Comparison of ENCODE assay signal across 28 mouse cellular contexts in genomic region chr4:45947729-45948128, GRCm38 (mm10). TPM values are rescaled to one million over a fixed set of nuclear protein-coding genes. Genes with fewer than 3 reads are reported as not detected.
DNase-seq lines count a peak whose midpoint lies in the region; ATAC-seq and TF ChIP-seq lines count a peak whose summit lies in the region.
"Had no signal": no experiment of that assay in that cellular context is flagged by ENCODE, and none has a peak within 500 bp of the region (broad histone marks: within the 10 kb centered on the region; RNA-seq: fewer than 3 reads in every experiment).

No protein-coding gene starts in this region.

- TF ChIP-seq CTCF in intestine, postnatal 0 days (IDR thresholded peaks at IDR 0.05; ENCODE audit: low read depth) = no peak
- no peak for TF ChIP-seq CTCF in stomach, postnatal 0 days (IDR thresholded peaks at IDR 0.05; ENCODE audit: low read depth)

- no peak overlapping the region for H3K4me3 ChIP-seq in lung, embryonic 16.5 days (ENCODE audit: low read length)
- no peak overlapping the region for H3K4me3 ChIP-seq in intestine, postnatal 0 days (ENCODE audit: low read depth, low read length)
- H3K4me3 ChIP-seq in stomach, postnatal 0 days (ENCODE audit: low read depth, low read length) = no peak overlapping the region
- H3K4me3 ChIP-seq: forebrain, embryonic 10.5 days; forebrain, embryonic 13.5 days; gastrocnemius, adult 2 months; heart, adult 2 months; heart, embryonic 10.5 days; heart, embryonic 13.5 days had no signal

- 59% methylated on average over 8 of the region's 8 CpGs for WGBS in lung, embryonic 16.5 days
- 53% methylated on average over 8 of the region's 8 CpGs for WGBS in intestine, postnatal 0 days
- WGBS in stomach, postnatal 0 days = 65% methylated on average over 8 of the region's 8 CpGs

- H3K9me3 ChIP-seq in lung, embryonic 16.5 days (ENCODE audit: control insufficient read depth, low read length) = no peaks in the 10 kb centered on the region
- H3K9me3 ChIP-seq in intestine, postnatal 0 days (ENCODE audit: control insufficient read depth) = no peaks in the 10 kb centered on the region
- H3K9me3 ChIP-seq in stomach, postnatal 0 days (ENCODE audit: control insufficient read depth, low read length) = no peaks in the 10 kb centered on the region
- H3K9me3 ChIP-seq: forebrain, embryonic 10.5 days; forebrain, embryonic 13.5 days; G1E; heart, embryonic 10.5 days; heart, embryonic 13.5 days had no signal

- no peak overlapping the region for H3K9ac ChIP-seq in lung, embryonic 16.5 days (ENCODE audit: low read length)
- H3K9ac ChIP-seq in intestine, postnatal 0 days (ENCODE audit: low read depth, low read length) = no peak overlapping the region
- H3K9ac ChIP-seq in stomach, postnatal 0 days (ENCODE audit: low read length) = no peak overlapping the region
- H3K9ac ChIP-seq: forebrain, embryonic 13.5 days; heart, embryonic 13.5 days; hindbrain, embryonic 14.5 days had no signal

- no peak overlapping the region for H3K27ac ChIP-seq in lung, embryonic 16.5 days (ENCODE audit: low read length)
- H3K27ac ChIP-seq in intestine, postnatal 0 days (ENCODE audit: low read depth, low read length) = no peak overlapping the region
- H3K27ac ChIP-seq in stomach, postnatal 0 days (replicated peaks) = no peak overlapping the region
- H3K27ac ChIP-seq: forebrain, embryonic 10.5 days; forebrain, embryonic 13.5 days; gastrocnemius, adult 2 months; heart, adult 2 months; heart, embryonic 13.5 days; hindbrain, embryonic 14.5 days; hindbrain, postnatal 0 days had no signal

- no peak for TF ChIP-seq EP300 in stomach, postnatal 0 days (optimal IDR thresholded peaks at IDR 0.05)

- no peaks in the 10 kb centered on the region for H3K27me3 ChIP-seq in lung, embryonic 16.5 days (ENCODE audit: control insufficient read depth, insufficient read depth, low read depth, low read length)
- no peaks in the 10 kb centered on the region for H3K27me3 ChIP-seq in intestine, postnatal 0 days (replicated peaks; ENCODE audit: control insufficient read depth, insufficient read depth, low read length)
- H3K27me3 ChIP-seq in stomach, postnatal 0 days (ENCODE audit: control insufficient read depth, insufficient read depth, low read length) = no peaks in the 10 kb centered on the region
- H3K27me3 ChIP-seq: CH12.LX; forebrain, embryonic 13.5 days; heart, embryonic 13.5 days; Patski had no signal

- H3K36me3 ChIP-seq in lung, embryonic 16.5 days (ENCODE audit: control insufficient read depth, insufficient read depth, low read length) = no peaks in the 10 kb centered on the region
- no peaks in the 10 kb centered on the region for H3K36me3 ChIP-seq in intestine, postnatal 0 days (ENCODE audit: control insufficient read depth, insufficient read depth)
- H3K36me3 ChIP-seq in stomach, postnatal 0 days (ENCODE audit: control insufficient read depth, insufficient read depth, low read length) = no peaks in the 10 kb centered on the region
- H3K36me3 ChIP-seq: forebrain, embryonic 10.5 days; G1E; heart, embryonic 10.5 days; heart, embryonic 13.5 days had no signal

- DNase-seq in lung, adult 18-20 months = no peak
- DNase-seq in forelimb bud, embryonic 11.5 days (ENCODE audit: low read depth, low spot score) = peak; percentile 17
- DNase-seq in stomach, postnatal 0 days (ENCODE audit: low spot score) = peak; percentile 48
- no peak for DNase-seq in thymus, adult 18-20 months
- DNase-seq: adrenal gland, adult 8-10 months; adrenal gland, postnatal 25 days; B cell, adult 2 months; cerebellum, adult 18-20 months; cerebellum, adult 9-10 months; gastrocnemius, adult 2 months; gastrocnemius, postnatal 25 days; heart, adult 2 months; heart, postnatal 14 days; heart, postnatal 4 days had no signal

- peak; percentile 65 for ATAC-seq in lung, embryonic 16.5 days (ENCODE audit: low read depth)
- peak; percentile 48; the same call in 1 of the 2 replicates for ATAC-seq in intestine, postnatal 0 days
- ATAC-seq in stomach, postnatal 0 days (ENCODE audit: low FRiP score, low TSS enrichment) = peak; percentile 70
- ATAC-seq in granulocyte monocyte progenitor cell, adult 5-6 weeks (replicated peaks; ENCODE audit: poor library complexity, severe bottlenecking) = no peak
- ATAC-seq: forebrain, embryonic 13.5 days; forebrain, embryonic 16.5 days; hindbrain, postnatal 0 days; Patski had no signal

- no peak overlapping the region for H3K4me2 ChIP-seq in lung, embryonic 16.5 days (ENCODE audit: low read depth, low read length)
- H3K4me2 ChIP-seq in intestine, postnatal 0 days (replicated peaks; ENCODE audit: low read depth) = no peak overlapping the region
- H3K4me2 ChIP-seq in stomach, postnatal 0 days (replicated peaks; ENCODE audit: low read depth) = no peak overlapping the region
- H3K4me2 ChIP-seq: forebrain, embryonic 13.5 days; heart, embryonic 13.5 days; hindbrain, embryonic 14.5 days had no signal

- peaks cover 8% of the 10 kb centered on the region for H3K4me1 ChIP-seq in lung, embryonic 16.5 days (replicated peaks; ENCODE audit: control insufficient read depth, insufficient read depth, low read length)
- no peaks in the 10 kb centered on the region for H3K4me1 ChIP-seq in intestine, postnatal 0 days (replicated peaks; ENCODE audit: control insufficient read depth, insufficient read depth, low read length)
- H3K4me1 ChIP-seq in stomach, postnatal 0 days (replicated peaks; ENCODE audit: control insufficient read depth, insufficient read depth) = no peaks in the 10 kb centered on the region
- H3K4me1 ChIP-seq: forebrain, embryonic 13.5 days had no signal

RNA-seq across cellular contexts. Expression of gene Tdrd7, which starts 17.4 kb away (rescaled TPM):
- polyA plus RNA-seq in lung, embryonic 16.5 days (2015; fragmentation: Nextera tagmentation; extraction: Ambion mirVana) = 18.8 and 21.5 TPM in 2 replicates
- polyA plus RNA-seq in intestine, postnatal 0 days (2015; fragmentation: Nextera tagmentation; extraction: Ambion mirVana) = 43.3 and 47.8 TPM in 2 replicates
- 24.9 and 25.1 TPM in 2 replicates for polyA plus RNA-seq in stomach, postnatal 0 days (2015; fragmentation: Nextera tagmentation; extraction: Ambion mirVana)
- total RNA-seq in granulocyte monocyte progenitor cell, adult 5-6 weeks (2014; fragmentation: Nextera tagmentation) = 6.0 and 38.7 TPM in 2 replicates
- 8.3 and 9.9 TPM in 2 replicates for total RNA-seq in granulocyte monocyte progenitor cell, adult 5-6 weeks (2017)

RNA-seq across cellular contexts. Expression of gene Ccdc180, which starts 57.6 kb away (rescaled TPM):
- polyA plus RNA-seq in lung, embryonic 16.5 days (2015; fragmentation: Nextera tagmentation; extraction: Ambion mirVana) = 1.5 and 1.7 TPM in 2 replicates
- 0.14 TPM in 2 replicates for polyA plus RNA-seq in intestine, postnatal 0 days (2015; fragmentation: Nextera tagmentation; extraction: Ambion mirVana)
- 0.22 and 0.24 TPM in 2 replicates for polyA plus RNA-seq in stomach, postnatal 0 days (2015; fragmentation: Nextera tagmentation; extraction: Ambion mirVana)
- 0.32 and 1.4 TPM in 2 replicates for total RNA-seq in granulocyte monocyte progenitor cell, adult 5-6 weeks (2014; fragmentation: Nextera tagmentation)
- total RNA-seq in granulocyte monocyte progenitor cell, adult 5-6 weeks (2017) = 0.17 and 0.31 TPM in 2 replicates
- total RNA-seq: CH12.LX; gastrocnemius, adult 2 months; gastrocnemius, postnatal 25 days; heart, adult 2 months had no signal
- polyA plus RNA-seq: embryonic facial prominence, embryonic 11.5 days; G1E; Patski had no signal

Comparison
In these comparisons a context has a peak if more than half of its experiments do, and no peak if none do; other contexts are left out.
1. DNase-seq: peak in forelimb bud, embryonic 11.5 days (single experiment) and stomach, postnatal 0 days (single experiment); none in lung, adult 18-20 months (0 of 2) and thymus, adult 18-20 months (0 of 2).